Comparison of ENCODE assay signal across 8 mouse cellular contexts in genomic region chr5:108697341-108697753, GRCm38 (mm10). TPM values are rescaled to one million over a fixed set of nuclear protein-coding genes. Genes with fewer than 3 reads are reported as not detected.
DNase-seq lines count a peak whose midpoint lies in the region; ATAC-seq lines count a peak whose summit lies in the region.

No protein-coding gene starts in this region.

- H3K4me1 ChIP-seq in brown adipose tissue, adult 24 weeks (ENCODE audit: control insufficient read depth, insufficient read depth, insufficient read length, low read length) = peaks cover 35% of the 10 kb centered on the region
- H3K4me1 ChIP-seq in embryonic facial prominence, embryonic 13.5 days = peaks cover 64% of the 10 kb centered on the region
- H3K4me1 ChIP-seq in midbrain, embryonic 12.5 days = peaks cover 38% of the 10 kb centered on the region

- DNase-seq in layer of hippocampus, adult 11-12 months (ENCODE audit: low spot score) = peak; percentile 73
- no peak for DNase-seq in retina, embryonic 14.5 days (ENCODE audit: low spot score)
- DNase-seq in T-cell, adult 2 months (ENCODE audit: low spot score) = no peak
- DNase-seq in thymus, postnatal 4 days = no peak
- DNase-seq in adrenal gland, postnatal 14 days = no peak

- no peak overlapping the region for H3K4me3 ChIP-seq in brown adipose tissue, adult 24 weeks (ENCODE audit: insufficient read depth, low read depth, low read length)
- H3K4me3 ChIP-seq in embryonic facial prominence, embryonic 13.5 days = no peak overlapping the region
- H3K4me3 ChIP-seq in midbrain, embryonic 12.5 days = no peak overlapping the region

- peak overlapping the region; percentile 77 for H3K27ac ChIP-seq in brown adipose tissue, adult 24 weeks (replicated peaks; ENCODE audit: low read depth, low read length)
- H3K27ac ChIP-seq in embryonic facial prominence, embryonic 13.5 days = peak overlapping the region; percentile 78
- H3K27ac ChIP-seq in midbrain, embryonic 12.5 days (replicated peaks) = peak overlapping the region; percentile 25

- no peaks in the 10 kb centered on the region for H3K9me3 ChIP-seq in embryonic facial prominence, embryonic 13.5 days
- H3K9me3 ChIP-seq in midbrain, embryonic 12.5 days = no peaks in the 10 kb centered on the region

- peaks cover 16% of the 10 kb centered on the region for H3K36me3 ChIP-seq in embryonic facial prominence, embryonic 13.5 days
- H3K36me3 ChIP-seq in midbrain, embryonic 12.5 days = no peaks in the 10 kb centered on the region

- 0 out of 2 replicates have a peak overlapping the region, but pooled peaks have one; percentile 57 for H3K9ac ChIP-seq in embryonic facial prominence, embryonic 13.5 days
- no peak overlapping the region for H3K9ac ChIP-seq in midbrain, embryonic 12.5 days (replicated peaks)

- no peaks in the 10 kb centered on the region for H3K27me3 ChIP-seq in embryonic facial prominence, embryonic 13.5 days
- H3K27me3 ChIP-seq in midbrain, embryonic 12.5 days = peaks cover 22% of the 10 kb centered on the region

- 0 out of 2 replicates have a peak overlapping the region, but pooled peaks have one; percentile 9 for H3K4me2 ChIP-seq in embryonic facial prominence, embryonic 13.5 days
- H3K4me2 ChIP-seq in midbrain, embryonic 12.5 days (replicated peaks) = peak overlapping the region; percentile 5; the same call in 1 of the 2 replicates

- ATAC-seq in embryonic facial prominence, embryonic 13.5 days (ENCODE audit: insufficient number of reproducible peaks, insufficient read depth, low FRiP score, low TSS enrichment, low read depth) = no peak
- no peak for ATAC-seq in midbrain, embryonic 12.5 days (ENCODE audit: low FRiP score, low read depth)

- 35% methylated on average over 4 of the region's 4 CpGs for WGBS in embryonic facial prominence, embryonic 13.5 days
- 10% methylated on average over 4 of the region's 4 CpGs for WGBS in midbrain, embryonic 12.5 days

RNA-seq across cellular contexts. Expression of gene Fgfrl1, which starts 5.2 kb away (rescaled TPM):
- polyA plus RNA-seq in brown adipose tissue, adult 24 weeks (2012; ENCODE audit: insufficient read depth, insufficient read length, missing spikeins) = 68.8 and 70.5 TPM in 2 replicates
- 14.4 and 26.7 TPM in 2 replicates for polyA plus RNA-seq in embryonic facial prominence, embryonic 13.5 days (2015; fragmentation: Nextera tagmentation; extraction: Ambion mirVana)
- polyA plus RNA-seq in midbrain, embryonic 12.5 days (2016; fragmentation: Nextera tagmentation; extraction: Ambion mirVana) = 16.9 and 19.6 TPM in 2 replicates
- total RNA-seq in adrenal gland, postnatal 14 days (2021) = 39.0 and 44.7 TPM in 2 replicates

RNA-seq across cellular contexts. Expression of gene Slc26a1, which starts 22.0 kb away (rescaled TPM):
- not detected in 2 replicates for polyA plus RNA-seq in brown adipose tissue, adult 24 weeks (2012; ENCODE audit: insufficient read depth, insufficient read length, missing spikeins)
- 1.1 and 1.3 TPM in 2 replicates for polyA plus RNA-seq in embryonic facial prominence, embryonic 13.5 days (2015; fragmentation: Nextera tagmentation; extraction: Ambion mirVana)
- polyA plus RNA-seq in midbrain, embryonic 12.5 days (2016; fragmentation: Nextera tagmentation; extraction: Ambion mirVana) = 1.7 and 1.9 TPM in 2 replicates
- 0.98 and 16.7 TPM in 2 replicates for total RNA-seq in adrenal gland, postnatal 14 days (2021)

RNA-seq across cellular contexts. Expression of gene Dgkq, which starts 27.9 kb away (rescaled TPM):
- 3.4 and 3.7 TPM in 2 replicates for polyA plus RNA-seq in brown adipose tissue, adult 24 weeks (2012; ENCODE audit: insufficient read depth, insufficient read length, missing spikeins)
- 14.3 and 18.8 TPM in 2 replicates for polyA plus RNA-seq in embryonic facial prominence, embryonic 13.5 days (2015; fragmentation: Nextera tagmentation; extraction: Ambion mirVana)
- 21.2 and 21.7 TPM in 2 replicates for polyA plus RNA-seq in midbrain, embryonic 12.5 days (2016; fragmentation: Nextera tagmentation; extraction: Ambion mirVana)
- 15.2 and 24.1 TPM in 2 replicates for total RNA-seq in adrenal gland, postnatal 14 days (2021)

RNA-seq across cellular contexts. Expression of gene Idua, which starts 37.2 kb away (rescaled TPM):
- 3.4 and 6.3 TPM in 2 replicates for polyA plus RNA-seq in brown adipose tissue, adult 24 weeks (2012; ENCODE audit: insufficient read depth, insufficient read length, missing spikeins)
- 14.6 and 15.3 TPM in 2 replicates for polyA plus RNA-seq in embryonic facial prominence, embryonic 13.5 days (2015; fragmentation: Nextera tagmentation; extraction: Ambion mirVana)
- polyA plus RNA-seq in midbrain, embryonic 12.5 days (2016; fragmentation: Nextera tagmentation; extraction: Ambion mirVana) = 12.3 and 12.8 TPM in 2 replicates
- total RNA-seq in adrenal gland, postnatal 14 days (2021) = 12.6 and 13.7 TPM in 2 replicates

Comparison
In these comparisons a context has a peak if more than half of its experiments do, and no peak if none do; other contexts are left out.
1. H3K27ac ChIP-seq: peak in every context shown above with its lines; median percentile 78 in embryonic facial prominence, embryonic 13.5 days; 77 in brown adipose tissue, adult 24 weeks; 25 in midbrain, embryonic 12.5 days.